Mouse (Mus musculus) colon, adult 2 months (tissue): ENCODE measurements around the gene Krt18. TPM values are rescaled to one million over a fixed set of nuclear protein-coding genes. Genes with fewer than 3 reads are reported as not detected.

Source experiments
- polyA plus RNA-seq: library from polyadenylated mRNA; depleted of rRNA; stranded (reverse); fragments of >200 nt; gene quantifications from 2 replicates; pipeline ENCODE4 v1.2.3, GENCODE M21; 2012; rRNA removed

Krt18 gene
- polyA plus RNA-seq = 353 and 412 TPM in 2 replicates

DNA sequence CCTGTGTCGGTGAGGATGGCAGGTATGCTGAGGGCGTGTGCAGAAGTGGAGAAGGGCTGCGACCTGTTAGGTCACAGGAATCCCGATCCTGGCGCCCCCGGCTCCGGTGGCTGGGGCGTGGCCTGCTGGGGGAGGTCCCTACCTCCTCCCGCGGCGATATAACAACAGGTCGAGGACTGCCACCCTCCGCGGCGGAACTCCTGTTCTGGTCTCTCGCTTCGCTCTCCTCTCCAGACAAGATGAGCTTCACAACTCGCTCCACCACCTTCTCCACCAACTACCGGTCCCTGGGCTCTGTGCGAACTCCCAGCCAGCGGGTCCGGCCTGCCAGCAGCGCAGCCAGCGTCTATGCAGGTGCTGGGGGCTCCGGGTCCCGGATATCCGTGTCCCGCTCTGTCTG lies at the start of gene Krt18:
Gene Krt18, plus strand, starts transcription at position 141 of the 400 bp plus-strand sequence.

DNA sequence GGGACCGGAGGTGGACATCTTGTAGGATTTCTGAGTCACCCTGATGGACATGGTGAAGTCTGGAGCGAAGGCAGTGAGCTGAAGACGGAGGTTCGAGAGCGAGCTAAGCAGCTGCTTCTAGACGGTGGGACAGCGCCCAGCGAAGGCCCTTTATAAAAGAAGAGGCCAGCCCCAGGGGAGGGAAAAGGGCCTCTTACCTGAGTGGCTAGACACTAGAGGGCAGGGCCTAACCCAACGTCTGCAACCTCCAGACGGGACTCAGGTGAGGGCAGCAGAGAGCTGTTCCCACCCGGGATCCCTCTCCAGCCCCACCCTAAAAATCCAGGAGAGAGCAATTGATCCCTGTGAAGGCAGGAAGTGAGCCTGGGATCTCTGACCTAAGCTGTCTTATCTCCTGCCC lies 23.8 kb upstream of the Krt18 start, which contains the start of gene Krt8:
Gene Krt8, minus strand, starts transcription at position 294 of the 400 bp plus-strand sequence.

DNA sequence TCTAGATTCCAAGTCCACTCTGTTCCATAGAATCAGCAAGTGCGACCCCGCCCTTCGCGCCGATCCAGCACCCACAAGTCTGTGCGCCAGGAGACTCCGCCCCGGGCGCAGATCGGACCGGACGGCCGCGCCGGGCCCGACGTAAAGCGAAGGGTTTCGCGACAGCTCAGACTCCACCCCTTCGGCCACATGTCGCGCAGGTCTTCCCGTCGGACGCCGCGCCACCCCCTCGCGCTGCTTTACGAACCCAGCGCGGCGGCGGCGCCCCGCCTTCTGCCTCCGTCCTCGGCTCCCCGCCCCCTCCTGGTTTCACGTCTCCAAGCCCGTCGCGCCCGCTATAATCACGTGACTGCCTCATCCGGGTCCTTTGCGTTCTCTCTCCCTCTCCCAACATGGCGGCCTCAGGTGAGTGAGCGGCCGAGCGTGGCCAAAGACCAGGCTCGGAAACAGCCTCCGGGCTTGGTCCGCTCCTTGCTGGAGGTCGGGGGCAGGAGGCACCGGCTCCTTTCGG lies 45.6 kb downstream of the Krt18 start, which contains the start of gene Eif4b:
Gene Eif4b, plus strand, starts transcription at position 215 of the 511 bp plus-strand sequence.

Other genes starting within 250 kb of the Krt18 start
- gene Krt72, start 241.7 kb upstream of the Krt18 start, polyA plus RNA-seq = not detected in 2 replicates
- gene Krt73, start 225.8 kb upstream of the Krt18 start, polyA plus RNA-seq = not detected in 2 replicates
- gene Krt2, start 210.0 kb upstream of the Krt18 start, polyA plus RNA-seq = 0.03 TPM in 1 of 2 replicates, not detected in the other
- 0.24 TPM in 1 of 2 replicates, not detected in the other for gene Krt1, start 177.4 kb upstream of the Krt18 start, polyA plus RNA-seq
- gene Krt77, start 158.5 kb upstream of the Krt18 start, polyA plus RNA-seq = not detected in 2 replicates
- not detected in 2 replicates for gene Krt76, start 135.3 kb upstream of the Krt18 start, polyA plus RNA-seq
- not detected in 2 replicates for gene Krt4, start 103.4 kb upstream of the Krt18 start, polyA plus RNA-seq
- 0.15 and 0.23 TPM in 2 replicates for gene Krt79, start 87.9 kb upstream of the Krt18 start, polyA plus RNA-seq
- gene Krt78, start 73.9 kb upstream of the Krt18 start, polyA plus RNA-seq = 0.15 and 0.17 TPM in 2 replicates
- gene Krt8, start 23.7 kb upstream of the Krt18 start, polyA plus RNA-seq = 3,836 and 3,988 TPM in 2 replicates
- 58.9 and 64.5 TPM in 2 replicates for gene Eif4b, start 45.6 kb downstream of the Krt18 start, polyA plus RNA-seq
- gene Tns2, start 72.2 kb downstream of the Krt18 start, polyA plus RNA-seq = 53.3 and 67.4 TPM in 2 replicates
- 37.8 and 46.8 TPM in 2 replicates for gene Spryd3, start 108.1 kb downstream of the Krt18 start, polyA plus RNA-seq
- 69.3 and 84.3 TPM in 2 replicates for gene Igfbp6, start 116.2 kb downstream of the Krt18 start, polyA plus RNA-seq
- gene Soat2, start 122.3 kb downstream of the Krt18 start, polyA plus RNA-seq = 1.5 and 2.5 TPM in 2 replicates
- gene Zfp740, start 175.1 kb downstream of the Krt18 start, polyA plus RNA-seq = 19.4 and 21.4 TPM in 2 replicates
- 63.9 and 65.7 TPM in 2 replicates for gene Csad, start 176.5 kb downstream of the Krt18 start, polyA plus RNA-seq
- 8.9 and 9.7 TPM in 2 replicates for gene Itgb7, start 203.8 kb downstream of the Krt18 start, polyA plus RNA-seq
- gene Rarg, start 229.3 kb downstream of the Krt18 start, polyA plus RNA-seq = 25.4 and 36.2 TPM in 2 replicates
- gene Gm9918, start 242.4 kb downstream of the Krt18 start, polyA plus RNA-seq = 0.08 and 0.09 TPM in 2 replicates